Mouse (Mus musculus): Measurements from ENCODE around the gene Grap. TPM values are rescaled to one million over a fixed set of nuclear protein-coding genes. Genes with fewer than 3 reads are reported as not detected.

The Grap gene
- total RNA-seq, 2 experiments from 2014 or later: 1.4 to 9.2 TPM

DNA sequence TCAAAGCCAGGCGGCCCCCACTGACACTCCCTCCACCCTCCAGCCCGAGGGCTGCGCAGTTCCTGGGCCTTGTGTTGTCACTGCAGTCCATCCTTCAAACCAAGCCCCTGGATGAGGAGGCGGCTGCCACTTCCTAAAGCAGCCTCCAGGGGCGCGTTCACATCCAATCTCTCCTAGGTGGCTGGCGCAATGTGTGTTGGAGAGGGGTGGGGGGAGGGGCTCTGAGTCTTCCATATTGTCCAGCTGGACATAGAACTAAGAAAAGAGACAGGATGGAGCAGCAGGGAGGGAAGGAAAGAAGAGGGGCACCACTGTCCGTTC is 21.7 kb downstream of the Grap start:
- ATAC-seq (replicated peaks; ENCODE audit: low FRiP score, poor library complexity, severe bottlenecking): no peak

DNA sequence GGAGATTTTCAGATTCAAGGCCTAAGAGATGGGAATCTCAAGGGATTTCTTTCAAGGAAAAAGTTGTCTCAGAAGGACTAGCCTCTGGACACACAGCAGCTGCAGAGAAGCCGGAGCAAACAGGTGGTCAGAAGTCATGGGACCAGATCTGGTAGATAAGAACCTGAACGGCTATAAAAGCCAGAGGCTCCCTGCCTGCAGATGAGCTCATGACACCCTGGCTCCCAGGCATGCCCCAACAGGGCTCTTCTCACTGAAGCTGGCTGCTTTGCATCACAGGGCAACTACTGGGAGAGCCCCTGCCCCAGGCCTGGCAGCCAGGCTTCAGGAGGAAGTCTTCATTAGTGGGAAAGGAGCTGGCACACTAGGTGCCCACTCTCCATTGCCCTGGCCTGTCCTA is 22.3 kb downstream of the Grap start:
- no peak for ATAC-seq (replicated peaks; ENCODE audit: low FRiP score, poor library complexity, severe bottlenecking)

DNA sequence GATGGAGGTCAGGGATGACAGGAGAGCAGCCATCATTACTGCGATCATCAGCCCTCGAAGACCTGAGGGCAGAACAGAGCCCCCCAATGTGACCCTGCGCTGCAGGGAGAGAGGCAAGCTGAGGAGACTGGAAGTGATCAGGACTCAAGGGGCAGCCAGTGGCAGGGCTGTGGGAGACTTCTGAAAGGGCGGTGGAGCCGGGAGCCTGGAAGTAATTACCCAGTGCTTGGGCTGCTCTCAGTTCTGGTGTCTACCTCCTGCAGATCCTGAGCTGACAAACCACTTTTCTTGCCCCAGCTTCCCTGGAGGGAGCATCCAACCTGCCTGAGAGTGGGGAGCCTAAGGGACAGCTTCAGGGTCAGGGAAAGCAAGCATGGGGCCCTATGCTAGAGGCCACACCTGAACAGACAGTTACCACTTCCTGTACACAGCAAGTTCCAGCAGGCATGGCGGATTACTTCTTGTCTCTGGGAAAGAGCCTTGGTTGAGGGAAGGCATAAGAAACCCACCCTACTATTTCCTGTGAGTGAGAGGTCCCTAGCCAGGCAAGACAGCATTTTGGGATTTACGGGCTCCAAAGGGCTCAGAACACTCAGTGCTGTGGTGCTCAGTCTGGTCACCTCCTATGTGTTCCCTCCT is 23.3 kb downstream of the Grap start:
- ATAC-seq (replicated peaks; ENCODE audit: low FRiP score, poor library complexity, severe bottlenecking): no peak

DNA sequence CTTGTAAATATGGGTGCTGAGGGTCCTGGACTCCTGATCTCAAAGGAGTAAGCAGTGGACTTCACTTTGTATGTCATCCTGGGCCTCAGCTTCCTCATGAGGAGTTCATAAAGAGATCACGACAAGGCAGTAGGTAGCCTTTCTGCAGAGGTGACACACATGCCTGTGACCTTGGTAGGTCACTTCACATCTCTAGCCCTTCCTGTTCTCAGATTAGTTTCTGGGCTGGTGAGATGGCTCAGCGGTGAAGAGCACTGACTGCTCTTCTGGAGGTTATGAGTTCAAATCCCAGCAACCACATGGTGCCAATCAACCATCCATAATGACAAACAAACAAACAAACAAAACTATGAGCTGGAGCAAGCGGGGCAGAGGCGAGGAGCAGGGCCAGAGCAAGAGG is 24.6 kb downstream of the Grap start:
- no peak for ATAC-seq (replicated peaks; ENCODE audit: low FRiP score, poor library complexity, severe bottlenecking)

DNA sequence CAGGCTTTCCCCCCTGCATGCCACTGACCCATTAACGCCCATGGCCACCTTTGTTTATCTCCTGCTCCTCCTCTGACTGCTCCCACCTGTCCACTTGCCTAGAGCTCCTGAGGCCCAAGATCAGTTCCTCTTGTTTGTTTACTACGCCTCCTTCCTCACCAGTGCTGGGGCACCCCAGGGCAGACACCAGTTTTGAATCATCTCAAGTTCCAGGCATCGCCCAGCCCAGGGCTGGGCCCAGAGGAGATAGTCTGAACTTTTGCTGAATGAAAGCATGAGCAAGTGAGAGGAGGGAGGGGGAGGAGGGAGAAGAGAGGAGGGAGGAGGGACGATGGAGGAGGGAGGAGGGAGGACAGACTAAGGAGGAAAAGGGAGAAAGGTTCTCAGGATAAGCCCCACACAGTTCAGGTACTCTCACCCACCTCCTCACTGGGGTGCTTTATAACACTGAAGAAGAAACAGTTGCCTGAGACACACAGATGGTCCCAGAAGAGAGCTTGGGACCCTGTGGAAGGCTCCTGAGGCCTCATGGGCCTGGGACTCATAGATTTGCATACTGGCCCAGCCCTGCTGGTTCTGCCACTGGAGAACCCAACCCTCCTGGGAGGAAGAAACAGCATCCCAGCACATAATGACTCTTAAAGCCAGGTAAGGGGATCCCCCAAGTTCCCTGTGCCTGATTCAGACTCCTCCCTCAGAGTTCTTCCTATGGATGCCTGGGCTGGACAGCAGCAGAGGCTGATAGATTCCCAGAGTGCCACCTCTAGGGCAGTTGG is 26.2 kb downstream of the Grap start:
- no peak for ATAC-seq (replicated peaks; ENCODE audit: low FRiP score, poor library complexity, severe bottlenecking)

DNA sequence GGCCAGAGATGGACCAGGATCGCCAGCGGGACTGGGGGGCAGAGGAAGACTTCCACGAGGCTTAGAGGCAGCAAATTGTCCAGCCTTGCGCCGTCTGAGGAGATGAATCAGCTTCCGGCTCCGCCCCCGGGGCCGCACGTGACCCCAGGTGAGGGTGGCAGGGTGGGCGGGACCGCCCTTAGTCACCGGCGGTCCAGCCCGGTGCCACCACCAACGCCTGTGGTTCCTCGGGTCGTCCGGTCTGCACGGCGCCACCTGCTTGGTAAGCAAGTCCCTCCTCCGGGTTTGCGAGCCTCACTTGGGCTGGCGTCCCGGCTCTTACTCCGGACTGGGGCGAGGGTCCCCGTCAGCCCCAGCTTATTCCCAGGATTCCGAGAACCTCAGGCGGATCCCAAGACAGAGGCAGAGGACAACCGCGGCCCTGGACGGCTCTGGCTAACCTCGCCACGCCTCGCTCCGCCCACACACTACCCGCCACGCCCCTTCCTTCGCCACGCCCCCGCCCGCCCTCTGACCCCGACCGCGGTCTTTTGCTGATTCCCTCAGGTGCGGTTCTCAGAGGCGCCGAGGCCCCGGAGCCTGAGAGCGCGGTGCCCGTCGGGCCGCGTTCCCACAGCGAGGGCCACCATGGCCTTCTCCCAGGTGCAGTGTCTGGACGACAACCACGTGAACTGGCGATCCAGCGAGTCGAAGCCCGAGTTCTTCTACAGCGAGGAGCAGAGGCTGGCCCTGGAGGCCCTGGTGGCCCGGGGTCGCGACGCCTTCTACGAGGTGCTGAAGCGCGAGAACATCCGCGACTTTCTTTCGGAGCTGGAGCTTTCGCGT is 31.1 kb downstream of the Grap start, which contains the start of gene Fam83g:
Fam83g (plus strand) TSS at position 185 of the 825 bp plus-strand sequence.
- ATAC-seq (replicated peaks; ENCODE audit: low FRiP score, poor library complexity, severe bottlenecking): peak; percentile 73

DNA sequence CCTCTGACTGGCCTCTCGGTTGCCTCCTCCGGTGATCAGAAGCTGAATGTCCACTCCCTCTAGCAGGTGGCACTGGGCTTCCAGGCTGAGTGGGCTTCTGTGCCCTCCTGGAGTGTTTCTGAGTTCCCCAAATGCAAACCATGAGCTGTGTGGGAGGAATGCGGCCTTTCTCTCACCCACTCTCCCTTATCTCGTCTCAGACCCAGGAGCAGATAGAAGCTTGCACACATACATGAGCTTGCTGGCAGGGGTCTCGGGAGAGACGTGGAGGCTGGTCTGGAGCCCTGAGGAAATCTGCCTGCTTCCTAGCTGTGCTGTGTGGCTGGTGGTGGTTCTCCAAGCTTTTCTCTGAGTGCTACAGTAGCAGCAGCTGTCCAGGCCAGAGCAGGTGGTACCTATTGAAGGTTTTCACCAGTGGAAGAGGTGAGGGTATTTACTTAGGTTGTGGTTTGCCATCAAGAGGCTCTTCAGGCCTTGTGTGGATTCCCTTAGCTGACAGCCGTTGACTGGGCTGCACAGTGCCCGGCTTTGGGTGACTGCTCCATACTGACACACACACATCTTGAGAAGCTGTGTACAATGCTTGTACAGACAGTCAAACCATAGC is 32.2 kb downstream of the Grap start:
- ATAC-seq (replicated peaks; ENCODE audit: low FRiP score, poor library complexity, severe bottlenecking): no peak

DNA sequence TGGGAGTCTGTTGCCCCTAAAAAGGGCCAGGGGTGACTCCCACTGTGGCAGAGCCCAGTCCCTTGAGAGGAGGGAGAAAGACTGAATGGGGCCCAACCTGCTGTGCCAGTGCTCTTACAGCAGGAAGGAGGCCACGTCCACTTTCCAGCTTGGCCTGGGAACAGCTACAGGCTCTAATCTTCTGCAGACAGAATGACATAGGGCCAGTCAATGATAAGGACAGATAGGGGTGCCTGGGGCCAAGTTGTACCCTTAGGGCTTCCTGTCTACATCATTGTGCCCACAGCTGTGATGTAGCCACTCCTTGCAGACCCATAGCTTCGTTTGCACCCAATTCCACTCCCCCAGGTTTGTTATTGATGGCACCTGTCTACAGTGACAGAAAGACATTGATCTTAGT is 33.1 kb downstream of the Grap start:
- ATAC-seq (replicated peaks; ENCODE audit: low FRiP score, poor library complexity, severe bottlenecking): no peak

DNA sequence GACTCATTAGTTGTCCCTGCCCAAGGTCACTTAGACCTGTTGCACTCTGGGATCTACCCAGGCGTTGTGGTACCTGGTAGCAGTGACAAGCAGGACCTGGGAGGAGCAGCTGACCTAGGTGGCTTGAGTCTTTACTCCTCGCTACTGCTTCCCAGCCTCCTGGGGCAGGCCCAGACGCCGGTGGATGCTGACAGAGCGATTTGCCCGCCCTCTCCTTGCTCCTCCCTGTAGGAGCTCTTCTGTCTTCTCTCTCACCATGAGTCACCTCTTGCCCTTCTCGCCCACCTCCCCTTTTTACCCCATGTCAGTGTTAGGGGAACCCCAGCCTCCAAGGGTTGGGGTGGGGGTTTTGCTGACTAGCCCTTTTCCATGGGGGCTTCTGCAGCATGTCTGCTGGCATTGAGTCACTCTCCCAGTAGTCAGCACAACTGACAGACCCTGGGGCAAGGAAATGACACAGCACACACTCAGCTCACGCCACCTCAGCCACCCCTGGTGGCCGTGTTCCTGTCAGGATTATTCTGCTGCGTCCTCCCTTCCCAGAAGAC is 33.9 kb downstream of the Grap start:
- ATAC-seq (replicated peaks; ENCODE audit: low FRiP score, poor library complexity, severe bottlenecking): no peak

DNA sequence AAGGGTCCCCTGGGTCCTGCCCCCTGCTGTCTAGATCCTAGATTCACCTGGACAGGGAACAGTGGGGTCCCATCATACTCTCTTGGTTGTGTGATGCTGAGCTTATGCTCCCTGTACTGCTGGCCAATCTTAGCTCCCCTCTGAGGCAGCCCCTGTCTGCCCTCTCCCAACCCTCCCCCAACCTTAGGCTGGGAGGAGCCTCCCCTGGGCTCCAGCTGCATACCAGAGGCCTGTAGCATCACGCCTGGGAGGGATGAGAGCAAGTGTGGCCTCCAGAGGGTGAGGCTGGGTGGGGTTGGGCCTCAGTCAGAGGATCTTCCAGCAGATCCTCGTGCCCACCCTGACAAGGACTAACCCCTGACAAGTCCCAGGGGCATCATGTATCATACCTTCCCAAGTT is 34.5 kb downstream of the Grap start:
- no peak for ATAC-seq (replicated peaks; ENCODE audit: low FRiP score, poor library complexity, severe bottlenecking)

DNA sequence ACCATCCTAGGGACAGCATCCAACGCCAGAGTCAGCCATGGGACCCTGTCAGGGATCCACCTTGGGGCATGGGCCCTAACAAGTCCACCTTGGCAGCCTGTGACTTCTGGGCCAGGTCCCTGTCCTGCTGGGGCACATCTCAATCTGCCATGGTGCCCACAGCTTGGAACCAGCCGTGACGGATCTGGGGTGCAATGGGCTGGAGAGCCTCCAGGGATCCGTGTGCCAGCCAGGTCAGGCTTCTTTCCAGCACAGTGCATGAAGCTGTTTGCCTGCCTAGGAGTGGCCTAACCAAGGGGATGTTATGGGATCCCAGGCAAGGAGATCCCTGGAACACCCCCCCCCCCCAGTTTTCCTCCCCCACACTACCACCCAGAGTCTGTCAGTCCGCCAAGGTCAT is 39.9 kb downstream of the Grap start:
- ATAC-seq (replicated peaks; ENCODE audit: low FRiP score, poor library complexity, severe bottlenecking): no peak

DNA sequence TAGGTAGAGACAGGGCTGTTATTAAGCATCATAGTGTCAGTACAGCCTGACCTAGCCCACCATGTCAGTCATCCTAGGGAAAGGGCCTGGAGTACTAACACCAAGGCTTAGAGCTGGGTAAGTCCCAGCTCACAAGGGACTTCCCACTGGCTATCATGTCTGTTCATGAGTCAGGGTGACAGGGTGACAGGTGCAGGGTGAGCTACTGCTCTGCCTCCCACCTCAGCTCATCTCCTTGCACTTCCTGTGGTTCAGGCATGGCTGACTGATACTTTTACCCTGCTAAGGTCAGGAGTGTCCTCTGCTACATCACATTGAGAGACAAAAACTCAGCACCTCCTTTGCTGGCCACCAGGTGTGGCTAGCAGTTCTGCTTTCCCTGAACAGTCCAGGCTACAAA is 45.8 kb downstream of the Grap start:
- no peak for ATAC-seq (replicated peaks; ENCODE audit: low FRiP score, poor library complexity, severe bottlenecking)

DNA sequence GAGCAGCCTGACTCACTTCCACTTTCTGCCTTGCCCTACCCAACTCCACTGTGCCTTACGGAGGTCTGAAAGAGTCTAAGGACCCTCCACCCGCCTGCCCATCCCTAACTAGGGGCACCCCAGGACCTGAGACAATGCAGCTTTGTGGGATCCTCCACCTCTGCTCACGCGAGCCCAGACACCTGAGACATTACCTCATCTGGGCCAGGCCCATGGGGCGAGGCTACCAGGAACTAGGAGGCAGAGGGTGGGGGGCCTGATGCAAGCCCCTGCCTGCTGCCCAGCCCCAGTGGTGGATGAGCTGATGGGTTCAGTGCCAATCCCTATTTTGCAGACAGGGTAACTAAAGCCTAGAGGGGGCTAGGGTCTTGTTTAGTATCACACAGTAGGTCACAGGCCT is 46.4 kb downstream of the Grap start:
- no peak for ATAC-seq (replicated peaks; ENCODE audit: low FRiP score, poor library complexity, severe bottlenecking)

DNA sequence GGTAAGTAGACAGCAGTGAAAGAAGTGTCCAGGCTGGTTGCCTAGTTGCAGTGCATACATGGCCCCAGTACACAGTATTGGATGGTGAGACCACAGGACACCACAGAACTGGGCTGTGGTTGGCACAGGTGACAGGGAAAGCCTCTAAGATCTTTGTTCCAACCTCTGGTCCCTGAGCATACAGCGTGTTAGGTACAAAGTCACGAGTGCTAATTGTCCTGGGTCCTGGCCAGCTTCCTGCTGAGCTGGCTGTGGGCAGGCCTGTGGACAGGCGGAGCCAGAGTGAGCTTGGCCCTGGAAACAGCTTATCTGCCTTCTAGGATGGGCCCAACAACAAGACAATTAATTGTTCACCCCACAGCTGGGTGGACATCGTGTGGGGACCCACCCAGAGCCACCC is 46.9 kb downstream of the Grap start:
- ATAC-seq (replicated peaks; ENCODE audit: low FRiP score, poor library complexity, severe bottlenecking): no peak

DNA sequence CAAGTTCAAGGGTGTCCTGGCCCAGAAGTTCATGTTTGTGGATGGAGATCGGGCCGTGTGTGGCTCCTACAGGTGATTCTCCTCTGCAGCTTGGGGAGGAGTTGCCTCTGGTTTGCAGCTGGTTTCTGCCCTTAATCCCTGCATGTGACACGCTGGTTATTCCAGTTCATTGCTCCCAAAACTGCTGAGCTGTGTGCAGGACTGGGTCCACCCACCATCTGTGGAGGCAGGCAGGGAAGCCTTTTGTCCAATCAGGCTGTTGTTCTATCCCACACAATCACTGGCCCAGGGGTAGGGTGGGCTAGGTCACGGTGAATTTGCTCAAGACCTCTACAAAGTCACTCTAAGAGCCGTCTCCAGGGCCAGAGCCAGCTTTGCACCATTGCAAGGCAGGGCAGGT is 48.6 kb downstream of the Grap start:
- no peak for ATAC-seq (replicated peaks; ENCODE audit: low FRiP score, poor library complexity, severe bottlenecking)

DNA sequence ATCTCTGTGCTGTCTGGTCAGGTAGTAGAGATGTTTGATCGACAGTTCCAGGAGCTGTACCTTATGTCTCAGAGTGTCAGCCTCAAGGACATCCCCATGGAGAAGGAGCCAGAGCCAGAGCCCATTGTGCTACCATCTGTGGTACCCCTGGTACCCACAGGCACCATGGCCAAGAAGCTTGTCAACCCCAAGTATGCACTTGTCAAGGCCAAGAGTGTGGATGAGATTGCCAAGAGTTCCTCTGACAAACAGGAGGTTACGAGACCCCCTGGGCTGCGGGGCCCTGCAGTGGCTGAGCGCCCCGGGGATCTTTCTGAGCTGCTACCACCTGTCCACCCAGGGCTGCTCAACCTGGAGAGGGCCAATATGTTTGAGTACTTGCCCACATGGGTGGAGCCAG is 49.4 kb downstream of the Grap start:
- no peak for ATAC-seq (replicated peaks; ENCODE audit: low FRiP score, poor library complexity, severe bottlenecking)

DNA sequence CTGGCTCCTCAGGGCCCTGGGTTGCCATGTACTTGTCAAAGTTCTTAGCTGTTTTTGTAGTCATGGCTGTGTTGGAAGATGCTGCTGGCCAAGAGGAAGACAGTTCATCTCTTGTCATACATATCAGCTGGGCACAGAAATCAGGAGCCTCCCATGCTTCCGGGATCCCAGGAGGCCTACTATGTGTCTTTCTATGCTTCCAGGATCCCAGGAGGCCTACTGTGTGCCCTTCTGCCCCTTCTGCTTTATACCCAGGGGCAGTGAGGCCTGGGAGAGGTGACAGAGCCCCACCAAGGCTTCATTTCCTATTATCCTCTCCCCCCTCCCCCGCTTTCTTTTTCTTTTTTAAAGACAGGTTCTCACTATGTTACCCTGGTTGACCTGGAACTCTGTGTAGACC is 52.5 kb downstream of the Grap start:
- ATAC-seq (replicated peaks; ENCODE audit: low FRiP score, poor library complexity, severe bottlenecking): no peak

DNA sequence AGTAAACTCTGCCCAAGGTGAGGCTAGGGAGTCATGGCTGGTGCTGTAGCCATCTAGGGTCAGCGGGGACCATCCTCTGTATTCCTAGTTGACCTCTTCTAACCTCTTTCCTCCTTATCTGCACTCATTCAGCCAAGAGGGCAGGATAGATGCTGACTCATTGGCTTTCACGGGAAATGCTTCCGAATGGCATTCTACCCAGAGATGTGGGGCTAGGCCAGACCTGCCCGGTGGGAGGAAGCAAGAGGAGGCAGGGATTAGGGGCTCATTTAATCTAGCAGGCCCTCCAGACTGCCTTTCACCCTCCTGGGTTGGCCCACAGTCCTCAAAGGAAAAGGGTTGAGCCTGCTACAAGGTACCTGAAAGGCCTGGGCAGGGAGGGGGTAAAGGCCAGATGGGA is 53.2 kb downstream of the Grap start:
- no peak for ATAC-seq (replicated peaks; ENCODE audit: low FRiP score, poor library complexity, severe bottlenecking)

DNA sequence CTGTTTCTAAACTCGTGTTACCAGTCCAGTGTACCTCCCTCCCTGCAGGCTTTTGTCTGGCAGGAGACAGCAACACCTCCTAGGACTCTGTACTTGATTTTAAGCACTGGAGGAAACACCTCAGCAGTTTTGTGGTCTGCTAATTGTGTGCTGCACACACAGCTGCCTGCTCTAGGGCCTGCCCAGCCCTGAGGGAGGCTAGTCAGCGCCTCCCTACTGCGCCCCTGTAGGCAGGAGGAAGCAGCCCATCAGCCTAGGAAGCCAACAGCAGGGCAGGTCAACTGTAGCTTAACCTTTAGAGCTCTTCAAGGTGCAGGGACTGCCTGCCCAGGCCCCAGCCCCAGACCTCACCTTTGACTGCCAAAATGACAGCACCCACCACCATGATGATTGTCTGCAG is 55.9 kb downstream of the Grap start:
- no peak for ATAC-seq (replicated peaks; ENCODE audit: low FRiP score, poor library complexity, severe bottlenecking)

DNA sequence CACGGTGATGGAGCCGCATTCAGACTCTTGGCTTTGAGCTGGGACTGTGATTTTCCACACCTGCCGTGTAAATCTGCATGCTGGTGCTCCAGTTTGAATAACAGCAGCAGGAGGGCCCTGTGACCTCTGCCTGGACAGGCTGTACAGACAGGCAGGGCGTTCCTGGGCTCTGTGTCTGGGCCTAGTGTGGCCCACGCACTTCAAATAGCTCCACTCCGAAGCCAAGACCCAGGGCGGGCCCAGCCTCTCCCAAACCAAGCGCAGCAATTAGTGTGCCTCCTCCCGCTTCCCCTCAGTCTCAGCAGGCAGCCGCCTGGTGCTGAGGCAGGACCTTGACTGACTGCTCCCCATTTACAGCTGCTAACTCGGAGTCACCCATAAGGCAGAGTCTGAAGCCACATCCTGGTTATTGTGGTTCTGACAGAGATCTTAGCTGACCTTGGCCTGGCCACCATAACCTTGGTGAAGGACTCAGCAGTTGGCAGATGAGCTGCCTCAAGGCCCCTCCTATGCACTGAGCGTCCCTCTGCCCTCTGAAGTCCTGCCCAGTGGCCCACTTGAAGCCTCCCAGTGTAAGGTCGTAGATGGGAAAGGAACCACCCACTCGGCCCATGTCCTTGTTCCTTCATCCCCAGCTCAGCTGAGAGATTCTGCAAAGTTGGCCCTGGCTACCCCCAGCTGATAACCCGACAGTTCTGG is 60.2 kb downstream of the Grap start:
- no peak for ATAC-seq (replicated peaks; ENCODE audit: low FRiP score, poor library complexity, severe bottlenecking)
